Mouse (Mus musculus) C2C12 (cell line): ENCODE results near the gene Ms4a6c. TPM values are rescaled to one million over a fixed set of nuclear protein-coding genes. Genes with fewer than 3 reads are reported as not detected.
"Not testable (repeated sequence)": the region's sequence is repeated elsewhere in the genome, so short reads cannot be mapped to it uniquely, and the experiment has no call there.

Experiments used
- H3K27me3 ChIP-seq: one replicate; pipeline ENCODE4 v1.6.1; 2011; ENCODE audit not compliant: control insufficient read depth, insufficient read depth, insufficient read length
- H3K36me3 ChIP-seq: one replicate; pipeline ENCODE4 v1.6.1; 2011; ENCODE audit not compliant: control insufficient read depth, insufficient read depth
- H3K4me3 ChIP-seq: one replicate; pipeline ENCODE4 v1.5.1; 2011; ENCODE audit warnings: mild to moderate bottlenecking, control low read depth; ENCODE audit not compliant: poor library complexity, insufficient read depth, severe bottlenecking
- H3K79me2 ChIP-seq: one replicate; pipeline ENCODE4 v1.6.1; 2011; ENCODE audit not compliant: control insufficient read depth, insufficient read depth
- H3K79me3 ChIP-seq: one replicate; pipeline ENCODE4 v1.6.1; 2011; ENCODE audit warnings: low read depth, control low read depth
- H3ac ChIP-seq: one replicate; pipeline ENCODE3; 2011; ENCODE audit warnings: low read depth; ENCODE audit not compliant: control insufficient read depth, insufficient read length
- CEBPB ChIP-seq: IDR thresholded peaks from one replicate; pipeline ENCODE4 v1.6.1; 2011; ENCODE audit warnings: low read depth, mild to moderate bottlenecking, control low read depth, moderate library complexity
- CTCF ChIP-seq: IDR thresholded peaks from one replicate; pipeline ENCODE4 v1.5.1; 2011; ENCODE audit not compliant: control insufficient read depth, insufficient read depth, insufficient read length
- FOSL1 ChIP-seq: IDR thresholded peaks from one replicate; pipeline ENCODE4 v1.8.0; 2011; ENCODE audit warnings: mild to moderate bottlenecking, low read length; ENCODE audit not compliant: poor library complexity, insufficient read depth, severe bottlenecking
- MAX ChIP-seq: IDR thresholded peaks from one replicate; pipeline ENCODE4 v1.6.1; 2011; ENCODE audit warnings: mild to moderate bottlenecking, control low read depth
- MYOD1 ChIP-seq: IDR thresholded peaks from one replicate; pipeline ENCODE4 v1.6.1; 2011; ENCODE audit warnings: low read depth; ENCODE audit not compliant: control insufficient read depth, insufficient read length
- MYOG ChIP-seq: IDR thresholded peaks from one replicate; pipeline ENCODE4 v1.6.1; 2011; ENCODE audit not compliant: control insufficient read depth, insufficient read length; ENCODE audit errors: extremely low read depth
- USF1 ChIP-seq: IDR thresholded peaks from one replicate; pipeline ENCODE4 v1.6.1; 2011; ENCODE audit warnings: low read depth, mild to moderate bottlenecking, control low read depth, moderate library complexity
- polyA plus RNA-seq: library from polyadenylated mRNA; unstranded; fragments of >200 nt; fragmentation: generic; extraction: Trizol; gene quantifications from one replicate; pipeline ENCODE4 v1.2.1, GENCODE M21; 2012; ENCODE audit warnings: missing spikeins

The Ms4a6c gene
- polyA plus RNA-seq, 1 experiment: not detected

- no peak overlapping the region for H3ac ChIP-seq
- TF ChIP-seq MYOG: no peak
- no peak overlapping the region for H3K4me3 ChIP-seq
- no peaks in the 10 kb centered on the region for H3K79me2 ChIP-seq
- H3K27me3 ChIP-seq: no peaks in the 10 kb centered on the region
- no peaks in the 10 kb centered on the region for H3K79me3 ChIP-seq
- no peaks in the 10 kb centered on the region for H3K36me3 ChIP-seq
Observed at GRCm38 (mm10) chr19:11466471-11466870, 2.7 kb upstream of the Ms4a6c start.

DNA sequence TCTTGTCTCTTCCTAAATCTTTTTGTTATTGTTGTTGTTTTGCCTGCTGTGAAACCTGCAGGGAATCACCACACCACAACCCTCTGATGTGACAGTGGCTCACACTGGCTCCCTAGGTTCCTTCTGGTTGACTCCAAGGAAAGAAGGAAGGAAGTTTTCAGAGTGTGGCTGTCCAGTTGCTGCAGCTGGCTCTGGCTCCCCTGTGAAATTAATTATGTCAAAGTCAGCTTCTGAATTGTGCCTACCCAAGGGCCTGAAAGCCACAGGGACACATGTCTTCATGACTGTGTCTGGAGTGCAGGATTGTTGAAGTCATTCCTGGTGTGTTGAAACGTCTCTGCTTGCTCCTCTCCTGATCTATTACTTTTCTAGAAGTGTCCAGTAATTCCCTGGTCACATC, 805 bp upstream of the Ms4a6c start:
- not testable (repeated sequence) for H3K4me3 ChIP-seq, H3K79me2 ChIP-seq, H3K27me3 ChIP-seq, H3K36me3 ChIP-seq, H3K79me3 ChIP-seq, H3ac ChIP-seq

- Histone ChIP-seq H3K36me3 (no peaks in the 10 kb centered on the region), H3K27me3 (no peaks in the 10 kb centered on the region), H3K4me3 (no peak overlapping the region), H3K79me3 (no peaks in the 10 kb centered on the region), H3K79me2 (no peaks in the 10 kb centered on the region), H3ac (no peak overlapping the region)
- TF ChIP-seq MYOD1 (no peak), USF1 (no peak), CTCF (no peak), MAX (no peak), FOSL1 (no peak), CEBPB (no peak), MYOG (no peak)
Observed at GRCm38 (mm10) chr19:11479714-11480113, 10.5 kb downstream of the Ms4a6c start.

DNA sequence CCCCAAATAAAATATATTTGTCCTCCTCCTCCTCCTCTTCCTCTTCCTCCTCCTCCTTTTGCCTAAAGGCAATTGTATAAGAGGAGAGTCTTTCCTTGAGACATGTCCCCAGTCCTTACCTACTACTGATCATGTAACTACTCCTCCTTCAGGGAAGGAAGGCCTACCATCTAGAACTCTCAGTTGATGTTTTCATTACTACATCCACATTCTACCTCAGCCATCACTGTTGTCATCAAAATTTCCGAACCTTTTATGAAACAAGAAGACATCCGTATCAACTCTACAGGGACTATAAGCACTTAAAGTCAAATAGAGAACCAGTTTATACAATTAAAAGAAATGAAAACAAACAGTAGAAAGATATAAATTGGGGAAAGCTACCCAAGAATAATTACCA, 13.5 kb downstream of the Ms4a6c start:
- no peaks in the 10 kb centered on the region for H3K36me3 ChIP-seq
- H3ac ChIP-seq: no peak overlapping the region
- no peaks in the 10 kb centered on the region for H3K79me2 ChIP-seq
- no peaks in the 10 kb centered on the region for H3K27me3 ChIP-seq
- no peak overlapping the region for H3K4me3 ChIP-seq
- TF ChIP-seq MAX: no peak
- TF ChIP-seq MYOD1: no peak
- no peaks in the 10 kb centered on the region for H3K79me3 ChIP-seq

- Histone ChIP-seq H3ac (no peak overlapping the region), H3K79me3 (no peaks in the 10 kb centered on the region), H3K79me2 (no peaks in the 10 kb centered on the region), H3K4me3 (no peak overlapping the region), H3K27me3 (no peaks in the 10 kb centered on the region), H3K36me3 (no peaks in the 10 kb centered on the region)
- no peak for TF ChIP-seq MYOD1
- TF ChIP-seq CTCF: no peak
- no peak for TF ChIP-seq FOSL1
- TF ChIP-seq MYOG: no peak
- TF ChIP-seq USF1: no peak
- TF ChIP-seq MAX: no peak
- no peak for TF ChIP-seq CEBPB
Observed at GRCm38 (mm10) chr19:11483941-11484340, 14.8 kb downstream of the Ms4a6c start.

DNA sequence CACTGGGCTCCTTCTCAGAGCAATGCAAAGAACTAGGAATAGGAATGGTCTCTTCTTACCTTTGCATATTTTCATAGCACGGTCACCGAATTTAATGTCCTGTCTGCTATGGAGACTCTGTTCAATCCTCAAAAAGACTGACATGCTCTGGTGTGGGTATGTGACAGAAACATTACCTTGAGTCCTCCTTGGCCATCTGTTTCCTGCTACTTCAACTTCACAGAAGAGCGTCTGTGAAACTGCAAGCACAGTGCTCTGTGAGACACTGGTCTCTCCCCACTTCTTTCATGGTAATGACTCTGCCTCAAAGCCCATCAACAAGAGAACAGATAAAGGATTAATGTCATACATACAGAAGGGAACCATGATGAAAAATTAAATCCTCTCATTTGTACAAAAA, 15.2 kb downstream of the Ms4a6c start:
- Histone ChIP-seq H3K79me2 (no peaks in the 10 kb centered on the region), H3K36me3 (no peaks in the 10 kb centered on the region), H3K4me3 (no peak overlapping the region), H3K79me3 (no peaks in the 10 kb centered on the region), H3K27me3 (no peaks in the 10 kb centered on the region), H3ac (no peak overlapping the region)
- TF ChIP-seq CTCF (no peak), MYOD1 (no peak), CEBPB (no peak), MAX (no peak), FOSL1 (no peak), MYOG (no peak), USF1 (no peak)
